Mouse (Mus musculus): ENCODE results near the gene Dpp4. TPM values are rescaled to one million over a fixed set of nuclear protein-coding genes. Genes with fewer than 3 reads are reported as not detected.

Gene Dpp4
- polyA plus RNA-seq, 1 experiment from 2014 or later = 56.0 TPM

GRCm38 (mm10) chr2:62332465-62332864, 79.6 kb downstream of the Dpp4 start:
- ATAC-seq = no peak
- H3K4me1 ChIP-seq (replicated peaks; ENCODE audit: control insufficient read depth, insufficient read depth, low read length) = no peaks in the 10 kb centered on the region
- H3K9me3 ChIP-seq (ENCODE audit: control insufficient read depth) = no peaks in the 10 kb centered on the region
- 87% methylated on average over 8 of the region's 8 CpGs for WGBS
- no peaks in the 10 kb centered on the region for H3K36me3 ChIP-seq (ENCODE audit: control insufficient read depth, insufficient read depth)
- no peak overlapping the region for H3K9ac ChIP-seq (ENCODE audit: low read depth, low read length)
- H3K4me3 ChIP-seq (ENCODE audit: low read depth, low read length) = no peak overlapping the region
- no peak overlapping the region for H3K4me2 ChIP-seq (replicated peaks; ENCODE audit: low read depth)
- no peak for TF ChIP-seq CTCF (IDR thresholded peaks at IDR 0.05; ENCODE audit: low read depth)
- H3K27ac ChIP-seq (ENCODE audit: low read depth, low read length) = no peak overlapping the region
- H3K27me3 ChIP-seq (replicated peaks; ENCODE audit: control insufficient read depth, insufficient read depth, low read length) = no peaks in the 10 kb centered on the region

- Histone ChIP-seq H3K4me1 (replicated peaks; ENCODE audit: control insufficient read depth, insufficient read depth, low read length) (no peaks in the 10 kb centered on the region), H3K9me3 (ENCODE audit: control insufficient read depth) (no peaks in the 10 kb centered on the region), H3K9ac (ENCODE audit: low read depth, low read length) (no peak overlapping the region), H3K4me3 (ENCODE audit: low read depth, low read length) (no peak overlapping the region), H3K4me2 (replicated peaks; ENCODE audit: low read depth) (no peak overlapping the region), H3K27me3 (replicated peaks; ENCODE audit: control insufficient read depth, insufficient read depth, low read length) (no peaks in the 10 kb centered on the region), H3K27ac (ENCODE audit: low read depth, low read length) (no peak overlapping the region), H3K36me3 (ENCODE audit: control insufficient read depth, insufficient read depth) (no peaks in the 10 kb centered on the region)
- WGBS = 75% methylated on average over 4 of the region's 4 CpGs
- no peak for ATAC-seq
- TF ChIP-seq CTCF (IDR thresholded peaks at IDR 0.05; ENCODE audit: low read depth) = no peak
Measured at GRCm38 (mm10) chr2:62331913-62332312, 80.1 kb downstream of the Dpp4 start.

DNA sequence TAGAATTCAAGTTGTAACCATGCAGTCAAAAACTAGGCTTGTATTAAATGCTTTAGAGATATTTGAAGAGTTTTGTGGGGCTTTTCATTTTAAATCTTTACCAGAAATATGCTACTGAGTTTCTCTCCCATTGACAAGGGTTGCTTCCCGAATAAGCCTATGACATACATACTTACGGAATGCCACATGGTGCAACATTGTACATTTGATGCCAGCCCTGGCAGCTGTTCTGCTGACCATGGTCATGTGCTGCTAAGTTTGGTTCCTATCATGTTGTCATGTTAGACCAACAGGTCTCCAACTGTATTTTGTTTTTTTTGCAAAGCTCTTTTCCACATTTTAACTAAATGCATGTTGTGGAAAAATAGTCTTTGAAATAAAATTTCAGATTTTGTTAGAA, 86.6 kb downstream of the Dpp4 start:
- no peak overlapping the region for H3K4me2 ChIP-seq (replicated peaks; ENCODE audit: low read depth)
- H3K9ac ChIP-seq (ENCODE audit: low read depth, low read length) = no peak overlapping the region
- H3K27ac ChIP-seq (ENCODE audit: low read depth, low read length) = no peak overlapping the region
- TF ChIP-seq CTCF (IDR thresholded peaks at IDR 0.05; ENCODE audit: low read depth) = no peak
- H3K27me3 ChIP-seq (replicated peaks; ENCODE audit: control insufficient read depth, insufficient read depth, low read length) = no peaks in the 10 kb centered on the region
- no peaks in the 10 kb centered on the region for H3K36me3 ChIP-seq (ENCODE audit: control insufficient read depth, insufficient read depth)
- no peaks in the 10 kb centered on the region for H3K9me3 ChIP-seq (ENCODE audit: control insufficient read depth)
- WGBS = 84% methylated on average over 2 of the region's 2 CpGs
- H3K4me1 ChIP-seq (replicated peaks; ENCODE audit: control insufficient read depth, insufficient read depth, low read length) = no peaks in the 10 kb centered on the region
- no peak overlapping the region for H3K4me3 ChIP-seq (ENCODE audit: low read depth, low read length)
- no peak for ATAC-seq

DNA sequence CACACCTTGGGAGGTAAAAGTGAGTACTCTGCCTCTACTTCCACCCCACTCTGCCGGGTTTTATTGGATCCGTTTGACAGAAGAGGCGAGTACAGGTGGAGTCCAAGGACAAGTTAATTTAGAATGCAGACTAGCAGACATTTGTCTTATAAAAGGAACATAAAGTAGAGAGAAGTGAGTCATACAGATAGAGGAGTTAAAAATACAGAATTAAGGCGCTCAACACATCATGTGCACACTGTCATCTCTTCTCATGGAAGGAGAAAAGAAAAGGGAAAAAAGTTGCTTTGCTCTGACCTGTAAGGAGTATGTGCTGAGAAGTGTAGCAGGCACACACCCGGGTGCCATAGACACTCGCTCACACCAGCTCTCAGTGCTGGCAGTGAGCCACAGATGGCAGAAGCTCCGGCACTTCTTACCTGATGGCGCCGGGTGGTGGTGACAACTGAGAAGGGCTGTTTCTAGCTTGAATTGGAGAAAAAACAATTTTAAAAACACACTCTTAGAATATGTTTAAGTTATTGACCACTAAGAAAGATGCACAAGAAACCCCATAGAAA, 88.9 kb downstream of the Dpp4 start:
- Histone ChIP-seq H3K4me2 (replicated peaks; ENCODE audit: low read depth) (no peak overlapping the region), H3K27ac (ENCODE audit: low read depth, low read length) (no peak overlapping the region), H3K27me3 (replicated peaks; ENCODE audit: control insufficient read depth, insufficient read depth, low read length) (no peaks in the 10 kb centered on the region), H3K9me3 (ENCODE audit: control insufficient read depth) (no peaks in the 10 kb centered on the region), H3K9ac (ENCODE audit: low read depth, low read length) (no peak overlapping the region), H3K4me3 (ENCODE audit: low read depth, low read length) (no peak overlapping the region), H3K36me3 (ENCODE audit: control insufficient read depth, insufficient read depth) (no peaks in the 10 kb centered on the region), H3K4me1 (replicated peaks; ENCODE audit: control insufficient read depth, insufficient read depth, low read length) (no peaks in the 10 kb centered on the region)
- ATAC-seq = no peak
- 78% methylated on average over 9 of the region's 9 CpGs for WGBS
- no peak for TF ChIP-seq CTCF (IDR thresholded peaks at IDR 0.05; ENCODE audit: low read depth)

DNA sequence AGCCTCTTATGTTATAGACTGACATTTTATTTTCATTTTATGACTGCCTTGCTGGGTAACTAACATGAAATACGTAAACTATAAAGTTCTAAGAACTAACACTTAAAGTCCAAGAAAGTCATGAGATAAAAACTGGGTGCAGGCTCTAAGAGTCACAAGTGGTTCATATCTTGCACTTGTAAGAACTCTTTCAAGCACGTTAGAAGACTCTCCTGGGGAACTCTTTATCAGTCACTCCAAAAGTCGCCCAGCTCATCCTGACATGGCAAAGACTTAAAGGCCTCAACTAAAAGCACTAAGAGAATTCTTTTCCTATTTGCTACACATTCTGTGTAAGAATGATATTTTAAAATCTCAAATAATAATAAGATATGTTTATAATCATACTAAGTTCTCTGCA, 92.5 kb downstream of the Dpp4 start:
- no peaks in the 10 kb centered on the region for H3K4me1 ChIP-seq (replicated peaks; ENCODE audit: control insufficient read depth, insufficient read depth, low read length)
- ATAC-seq = no peak
- WGBS = 67% methylated on average over 3 of the region's 3 CpGs
- no peaks in the 10 kb centered on the region for H3K27me3 ChIP-seq (replicated peaks; ENCODE audit: control insufficient read depth, insufficient read depth, low read length)
- no peak overlapping the region for H3K27ac ChIP-seq (ENCODE audit: low read depth, low read length)
- no peak overlapping the region for H3K4me2 ChIP-seq (replicated peaks; ENCODE audit: low read depth)
- no peaks in the 10 kb centered on the region for H3K36me3 ChIP-seq (ENCODE audit: control insufficient read depth, insufficient read depth)
- H3K4me3 ChIP-seq (ENCODE audit: low read depth, low read length) = no peak overlapping the region
- H3K9me3 ChIP-seq (ENCODE audit: control insufficient read depth) = no peaks in the 10 kb centered on the region
- no peak for TF ChIP-seq CTCF (IDR thresholded peaks at IDR 0.05; ENCODE audit: low read depth)
- H3K9ac ChIP-seq (ENCODE audit: low read depth, low read length) = no peak overlapping the region

DNA sequence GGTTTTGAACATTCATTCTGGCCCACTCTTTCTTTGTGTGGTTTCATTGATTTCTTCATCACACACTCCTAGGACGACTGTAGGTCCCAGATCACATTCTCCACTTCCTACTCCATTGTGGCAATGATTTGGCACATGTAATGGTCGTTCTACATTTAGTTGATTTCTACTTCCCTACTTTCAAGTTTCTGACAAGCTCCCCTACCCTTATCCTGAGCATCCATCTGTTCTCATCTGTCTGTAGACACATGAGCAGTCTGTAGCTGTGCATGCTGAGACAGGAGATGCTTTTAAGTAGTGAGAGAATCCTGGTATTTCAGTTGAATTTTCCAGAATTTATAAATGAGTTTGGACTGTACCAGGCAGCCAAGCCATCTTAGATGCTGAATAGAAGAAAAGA, 95.1 kb downstream of the Dpp4 start:
- 69% methylated on average over 2 of the region's 2 CpGs for WGBS
- Histone ChIP-seq H3K4me1 (replicated peaks; ENCODE audit: control insufficient read depth, insufficient read depth, low read length) (no peaks in the 10 kb centered on the region), H3K27me3 (replicated peaks; ENCODE audit: control insufficient read depth, insufficient read depth, low read length) (no peaks in the 10 kb centered on the region), H3K9me3 (ENCODE audit: control insufficient read depth) (no peaks in the 10 kb centered on the region), H3K36me3 (ENCODE audit: control insufficient read depth, insufficient read depth) (no peaks in the 10 kb centered on the region), H3K9ac (ENCODE audit: low read depth, low read length) (no peak overlapping the region), H3K4me3 (ENCODE audit: low read depth, low read length) (no peak overlapping the region), H3K27ac (ENCODE audit: low read depth, low read length) (no peak overlapping the region), H3K4me2 (replicated peaks; ENCODE audit: low read depth) (no peak overlapping the region)
- no peak for ATAC-seq
- no peak for TF ChIP-seq CTCF (IDR thresholded peaks at IDR 0.05; ENCODE audit: low read depth)

GRCm38 (mm10) chr2:62307477-62307876, 104.6 kb downstream of the Dpp4 start:
- Histone ChIP-seq H3K4me1 (replicated peaks; ENCODE audit: control insufficient read depth, insufficient read depth, low read length) (no peaks in the 10 kb centered on the region), H3K9me3 (ENCODE audit: control insufficient read depth) (no peaks in the 10 kb centered on the region), H3K4me3 (ENCODE audit: low read depth, low read length) (no peak overlapping the region), H3K27me3 (replicated peaks; ENCODE audit: control insufficient read depth, insufficient read depth, low read length) (no peaks in the 10 kb centered on the region), H3K9ac (ENCODE audit: low read depth, low read length) (no peak overlapping the region), H3K4me2 (replicated peaks; ENCODE audit: low read depth) (no peak overlapping the region), H3K27ac (ENCODE audit: low read depth, low read length) (no peak overlapping the region), H3K36me3 (ENCODE audit: control insufficient read depth, insufficient read depth) (no peaks in the 10 kb centered on the region)
- WGBS = 85% methylated on average over 2 of the region's 2 CpGs
- no peak for TF ChIP-seq CTCF (IDR thresholded peaks at IDR 0.05; ENCODE audit: low read depth)
- ATAC-seq = no peak
